Mouse (Mus musculus): ENCODE results near the gene Olfr1346. TPM values are rescaled to one million over a fixed set of nuclear protein-coding genes. Genes with fewer than 3 reads are reported as not detected.
"Not testable (repeated sequence)": the region's sequence is repeated elsewhere in the genome, so short reads cannot be mapped to it uniquely, and the experiment has no call there.

Gene Olfr1346
- total RNA-seq (2017): not detected in 2 replicates

DNA sequence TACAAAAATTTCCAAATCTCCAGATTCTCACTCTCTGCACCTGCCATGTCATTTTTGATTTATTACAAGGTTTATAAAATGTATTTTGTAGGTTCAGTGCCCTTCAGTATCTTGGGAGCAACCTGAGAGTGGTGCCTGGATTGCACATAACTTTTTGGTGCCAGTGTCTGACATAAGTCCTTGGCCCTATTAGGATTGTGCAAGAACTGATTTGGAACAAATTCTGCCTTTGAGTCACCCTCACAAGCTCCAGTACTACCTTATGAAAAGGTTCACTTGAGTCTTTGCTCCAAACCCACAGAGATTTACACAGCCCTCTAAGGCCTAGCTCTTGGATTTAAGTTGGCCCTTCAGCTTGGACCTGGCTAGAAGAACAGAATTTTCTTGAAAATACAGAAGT, at the start of gene Olfr1346:
Gene Olfr1346 (plus strand): TSS at position 151 of the 400 bp plus-strand sequence.
- ATAC-seq (ENCODE audit: extremely low read depth, insufficient number of reproducible peaks, low FRiP score, poor library complexity, severe bottlenecking): no peak

DNA sequence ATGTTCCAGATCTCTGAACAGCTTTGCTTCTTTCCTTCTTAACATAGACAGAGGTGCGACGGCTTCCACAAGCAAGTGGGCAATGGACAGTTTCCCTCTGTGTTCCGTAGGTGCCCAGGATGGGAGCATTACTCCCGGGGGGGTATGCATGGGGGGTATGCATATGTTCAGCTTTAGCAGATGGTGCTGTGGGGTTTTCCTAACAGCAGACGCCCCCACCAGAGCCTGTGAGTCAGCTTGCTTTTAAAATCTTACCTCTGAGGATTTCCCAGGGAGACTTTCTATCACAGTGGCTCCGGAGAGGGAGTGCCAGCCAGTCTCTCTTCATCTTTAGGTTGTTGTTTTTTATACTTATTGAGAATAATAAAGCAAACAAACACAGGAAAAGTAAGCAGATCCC, 47.0 kb upstream of the Olfr1346 start:
- no peak for ATAC-seq (ENCODE audit: extremely low read depth, insufficient number of reproducible peaks, low FRiP score, poor library complexity, severe bottlenecking)

DNA sequence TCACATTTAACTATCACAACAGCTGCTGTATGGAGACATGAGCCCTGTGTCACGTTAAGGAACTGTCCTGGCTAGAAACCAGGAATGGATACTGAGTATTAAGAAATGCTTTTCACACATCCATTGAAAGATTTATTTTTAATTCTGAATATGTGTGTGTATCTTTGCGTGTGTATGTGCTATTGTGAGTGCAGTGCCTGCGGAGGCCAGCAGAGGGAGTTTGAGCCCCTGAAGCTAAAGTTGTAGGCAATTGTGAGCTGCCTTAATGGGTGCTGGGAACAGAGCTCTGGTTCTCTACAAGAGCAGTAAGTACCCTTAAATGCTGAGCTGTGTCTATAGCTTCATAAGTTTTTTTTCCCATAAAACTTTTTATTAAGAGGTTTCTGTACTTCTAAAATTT, 37.5 kb upstream of the Olfr1346 start:
- no peak for ATAC-seq (ENCODE audit: extremely low read depth, insufficient number of reproducible peaks, low FRiP score, poor library complexity, severe bottlenecking)

DNA sequence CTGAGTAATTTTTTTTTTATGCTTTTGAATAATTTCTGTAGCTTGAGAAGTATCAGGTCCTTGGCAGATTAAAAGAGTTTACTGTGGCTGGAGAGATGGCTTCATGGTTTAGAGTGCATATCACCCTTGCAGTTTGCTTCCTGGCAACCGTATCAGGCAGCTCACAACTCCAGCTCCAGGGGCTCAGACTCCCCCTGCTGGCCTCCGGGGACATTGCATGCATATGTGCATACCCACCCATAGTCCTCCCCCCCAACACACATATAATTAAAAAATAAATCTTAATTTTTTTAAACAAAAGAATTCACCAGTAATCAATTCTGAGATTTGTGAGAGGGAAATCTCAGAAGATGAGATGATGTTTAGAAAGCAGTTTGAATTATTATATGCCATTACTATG, 36.6 kb upstream of the Olfr1346 start:
- peak; percentile 48; the same call in 1 of the 2 replicates for ATAC-seq (ENCODE audit: extremely low read depth, insufficient number of reproducible peaks, low FRiP score, poor library complexity, severe bottlenecking)

DNA sequence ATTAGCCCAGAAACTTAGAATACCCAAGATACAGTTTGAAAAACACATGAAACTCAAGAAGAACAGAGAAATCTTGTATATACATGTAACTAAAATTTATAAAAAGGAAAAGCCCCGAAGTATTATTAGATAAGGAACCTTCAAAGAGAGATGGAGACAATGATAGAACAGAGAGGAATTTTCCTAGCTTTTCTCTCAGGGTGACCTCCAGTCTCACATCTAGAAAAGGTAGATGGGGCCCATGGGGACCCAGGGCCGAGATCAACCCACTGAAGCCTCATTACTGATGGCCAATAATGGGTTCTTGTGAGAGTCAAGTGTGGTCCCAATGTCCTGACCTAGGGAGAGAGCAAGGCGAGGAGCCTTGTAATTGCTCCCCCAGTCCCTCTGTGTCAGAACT, 28.5 kb upstream of the Olfr1346 start, which contains the start of gene Olfr1344:
Gene Olfr1344 (plus strand): TSS at position 301 of the 400 bp plus-strand sequence.
- no peak for ATAC-seq (ENCODE audit: extremely low read depth, insufficient number of reproducible peaks, low FRiP score, poor library complexity, severe bottlenecking)

DNA sequence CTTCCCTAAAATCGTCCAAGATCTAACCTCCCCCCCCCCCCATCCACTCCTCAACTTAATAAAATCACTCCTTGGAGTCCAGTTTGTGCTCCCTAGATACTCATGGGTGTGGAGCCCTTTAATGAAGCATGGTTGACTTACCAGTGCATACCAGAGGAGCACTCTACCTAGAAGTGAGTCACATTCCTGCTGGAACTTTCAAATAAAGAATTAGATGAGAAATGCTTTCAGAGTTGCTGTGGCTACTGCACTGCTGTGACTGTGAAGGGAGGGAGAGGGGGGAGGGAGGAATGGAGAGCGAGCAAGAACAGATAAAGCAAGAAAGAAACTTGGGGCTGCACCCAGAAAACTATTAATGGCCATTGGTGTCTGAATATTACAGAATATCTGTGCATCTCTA, 25.7 kb upstream of the Olfr1346 start:
- no peak for ATAC-seq (ENCODE audit: extremely low read depth, insufficient number of reproducible peaks, low FRiP score, poor library complexity, severe bottlenecking)

DNA sequence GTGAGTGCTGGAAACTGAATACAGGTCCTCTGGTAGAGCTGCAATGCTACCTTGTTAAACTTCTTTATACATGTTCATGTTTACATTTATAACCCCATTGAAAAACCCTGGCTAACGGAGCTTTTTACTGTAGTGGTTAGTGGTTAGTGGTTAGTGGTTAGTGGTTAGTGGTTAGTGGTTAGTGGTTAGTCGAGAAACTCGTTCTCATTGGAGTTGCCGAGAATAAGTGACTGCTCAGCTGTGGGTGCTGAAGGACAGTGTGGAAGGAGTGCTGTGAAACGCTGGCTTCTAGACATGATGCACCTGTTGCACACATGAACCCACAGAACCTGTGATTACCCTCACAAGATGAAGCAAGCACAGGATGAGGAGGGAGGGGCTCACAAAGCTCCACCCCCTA, 19.1 kb upstream of the Olfr1346 start:
- no peak for ATAC-seq (ENCODE audit: extremely low read depth, insufficient number of reproducible peaks, low FRiP score, poor library complexity, severe bottlenecking)

DNA sequence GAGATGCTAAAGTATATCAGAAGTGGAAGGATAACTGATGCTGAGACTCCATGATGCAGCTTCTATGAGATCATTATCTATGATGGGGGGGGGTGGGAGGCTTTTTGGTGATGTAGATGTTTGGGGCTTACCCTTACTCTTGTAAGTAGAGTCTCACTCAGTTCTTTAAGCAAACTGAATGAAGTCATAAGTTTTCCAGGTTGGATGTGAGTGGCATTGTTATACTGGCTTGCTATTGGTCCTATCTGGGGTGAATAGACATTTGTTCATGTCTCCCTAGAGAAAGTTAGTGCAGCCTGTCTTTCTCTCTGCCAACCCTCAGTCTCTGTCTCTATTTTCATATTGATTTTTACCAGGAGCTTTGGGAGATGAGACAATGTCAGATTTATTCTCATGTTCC, 11.0 kb upstream of the Olfr1346 start, which contains the start of gene Olfr1336:
Gene Olfr1336 (plus strand): TSS at position 301 of the 400 bp plus-strand sequence.
- ATAC-seq (ENCODE audit: extremely low read depth, insufficient number of reproducible peaks, low FRiP score, poor library complexity, severe bottlenecking): no peak

DNA sequence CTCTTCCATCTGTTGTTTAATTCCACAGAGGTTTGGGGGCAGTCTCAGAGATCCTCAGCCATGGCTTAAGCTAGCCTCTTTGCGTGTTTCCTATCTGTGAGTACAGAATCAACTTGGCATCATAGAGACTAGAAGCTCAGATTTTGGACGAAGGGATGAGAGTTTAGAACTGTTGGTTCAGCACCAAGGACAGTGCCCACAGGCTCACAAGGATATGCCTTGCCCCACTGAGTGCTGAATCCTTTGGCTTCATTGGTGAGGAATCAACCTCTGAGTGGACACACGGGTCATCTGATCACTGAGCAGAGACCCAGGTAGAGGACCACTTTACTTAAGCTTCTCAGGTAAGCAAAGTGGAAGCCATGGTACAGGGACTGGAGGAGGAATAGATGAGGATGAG, 10.5 kb upstream of the Olfr1346 start:
- ATAC-seq (ENCODE audit: extremely low read depth, insufficient number of reproducible peaks, low FRiP score, poor library complexity, severe bottlenecking): no peak

DNA sequence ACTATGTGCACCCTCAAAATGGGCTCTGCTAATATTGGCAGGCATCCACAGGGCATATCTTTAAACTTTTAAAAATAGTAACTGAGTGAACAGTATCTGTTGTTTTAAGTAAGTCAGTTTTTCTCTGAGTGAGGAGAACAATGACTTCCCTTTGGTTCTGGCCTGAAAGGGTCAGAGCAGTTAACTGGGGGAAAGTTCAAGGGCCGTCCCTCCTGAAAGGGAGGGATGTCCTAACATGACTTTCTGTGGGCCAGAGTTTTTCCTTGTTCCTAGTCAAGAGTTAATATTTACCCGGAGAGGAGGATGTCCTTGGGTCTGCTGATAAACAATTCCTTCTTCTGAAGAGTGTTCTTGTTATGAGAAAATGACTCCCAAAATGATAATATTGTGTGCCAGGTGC, 10.7 kb downstream of the Olfr1346 start:
- not testable (repeated sequence) for ATAC-seq (ENCODE audit: extremely low read depth, insufficient number of reproducible peaks, low FRiP score, poor library complexity, severe bottlenecking)

DNA sequence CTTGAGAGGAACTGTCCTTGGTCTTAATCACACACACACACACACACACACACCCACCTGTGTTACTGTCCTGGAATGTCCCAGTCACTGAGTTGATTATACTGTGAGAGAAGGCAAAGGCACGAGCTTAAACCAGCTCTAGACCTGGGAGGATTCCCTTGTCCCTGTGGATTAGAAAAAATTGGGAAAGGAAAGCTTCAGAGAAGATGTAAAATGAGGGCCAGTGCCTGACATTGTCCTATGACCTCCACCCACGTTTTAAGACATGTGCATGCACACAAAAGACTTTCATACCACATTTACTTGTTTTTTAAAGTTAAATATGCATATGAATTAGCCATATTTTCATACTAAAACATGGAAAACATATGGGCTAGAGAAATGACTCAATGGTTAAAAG, 19.9 kb downstream of the Olfr1346 start, which contains the start of gene Olfr5:
Gene Olfr5 (minus strand): TSS at position 101 of the 400 bp plus-strand sequence.
- ATAC-seq (ENCODE audit: extremely low read depth, insufficient number of reproducible peaks, low FRiP score, poor library complexity, severe bottlenecking): no peak

DNA sequence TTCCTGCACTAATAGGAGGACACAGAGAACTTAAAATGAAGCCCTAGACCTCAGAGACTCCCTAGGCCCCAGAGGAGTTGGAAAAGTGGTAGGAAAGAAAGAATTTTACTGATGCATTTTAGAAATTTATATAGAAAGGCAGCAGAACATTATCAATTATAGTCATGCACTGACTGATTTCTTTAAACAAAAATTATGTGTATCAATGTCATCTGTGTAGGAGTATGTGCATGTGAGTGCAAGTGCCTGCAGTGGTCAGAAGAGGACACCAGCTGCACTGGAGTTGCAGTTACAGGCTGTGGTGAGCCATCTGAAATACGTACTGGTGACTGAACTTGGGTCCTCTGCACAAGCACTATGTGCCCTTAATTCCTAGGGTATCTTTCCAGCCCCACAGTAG, 32.8 kb downstream of the Olfr1346 start, which contains the start of gene Olfr1347:
Gene Olfr1347 (minus strand): TSS at position 101 of the 400 bp plus-strand sequence.
- no peak for ATAC-seq (ENCODE audit: extremely low read depth, insufficient number of reproducible peaks, low FRiP score, poor library complexity, severe bottlenecking)

DNA sequence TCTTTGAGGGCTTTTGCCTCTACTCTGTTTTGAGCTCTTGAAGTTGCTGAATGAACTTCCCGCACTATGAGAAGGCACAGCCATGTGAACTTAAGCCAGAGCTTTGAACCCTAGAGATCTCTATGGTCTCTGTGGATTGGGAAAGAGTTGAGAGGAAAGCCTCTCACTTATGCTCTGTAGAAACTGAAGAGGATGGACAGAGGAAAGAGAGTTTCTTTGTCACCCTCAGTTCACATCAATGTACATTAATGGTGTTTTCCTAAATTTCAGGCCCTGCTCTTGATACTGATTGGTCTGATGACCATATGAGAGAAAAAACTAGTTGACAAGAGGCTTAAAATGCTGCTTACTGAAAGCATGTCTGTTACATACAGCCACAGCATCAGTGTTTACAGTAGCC, 41.7 kb downstream of the Olfr1346 start, which contains the start of gene Olfr1348:
Gene Olfr1348 (minus strand): TSS at position 101 of the 400 bp plus-strand sequence.
- no peak for ATAC-seq (ENCODE audit: extremely low read depth, insufficient number of reproducible peaks, low FRiP score, poor library complexity, severe bottlenecking)

DNA sequence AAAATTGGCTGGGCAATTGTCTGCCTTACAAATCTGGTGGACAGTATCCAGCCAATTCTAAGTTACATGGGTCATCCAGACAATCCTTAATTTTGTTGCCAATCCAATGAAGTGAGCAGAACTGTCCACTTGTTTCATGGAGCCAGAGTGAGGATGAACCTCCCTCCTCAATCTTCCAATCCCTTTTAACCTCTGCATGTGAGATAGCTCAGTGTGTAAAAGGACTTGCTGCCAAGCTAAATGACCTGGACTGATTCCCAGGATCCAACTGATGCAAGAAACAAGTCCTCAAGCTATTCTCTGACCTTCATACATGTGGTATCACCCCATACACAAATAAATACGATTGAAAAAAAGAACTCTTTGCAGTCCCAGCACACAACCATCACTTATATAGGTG, 54.8 kb downstream of the Olfr1346 start:
- no peak for ATAC-seq (ENCODE audit: extremely low read depth, insufficient number of reproducible peaks, low FRiP score, poor library complexity, severe bottlenecking)

DNA sequence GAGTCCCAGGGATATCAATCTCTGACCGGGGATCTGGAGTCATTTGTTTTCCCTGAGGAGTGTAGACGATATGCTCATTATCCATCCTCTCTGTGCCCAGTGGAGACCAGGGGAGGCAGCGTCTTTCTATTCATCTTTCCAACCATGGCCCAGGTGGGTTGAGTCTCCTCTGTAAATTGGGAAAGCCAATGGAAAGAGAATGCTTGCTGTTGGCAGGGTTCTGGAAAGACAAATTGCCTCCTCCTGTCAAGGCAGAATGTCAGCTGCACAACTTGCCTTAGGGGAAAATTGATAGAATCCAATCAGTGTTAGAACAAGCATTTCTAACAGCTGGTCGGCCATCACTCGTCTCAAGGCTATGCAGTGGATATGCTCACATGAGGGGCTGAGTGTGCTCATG, 55.9 kb downstream of the Olfr1346 start, which contains the start of gene Olfr1349:
Gene Olfr1349 (minus strand): TSS at position 101 of the 400 bp plus-strand sequence.
- ATAC-seq (ENCODE audit: extremely low read depth, insufficient number of reproducible peaks, low FRiP score, poor library complexity, severe bottlenecking): no peak

DNA sequence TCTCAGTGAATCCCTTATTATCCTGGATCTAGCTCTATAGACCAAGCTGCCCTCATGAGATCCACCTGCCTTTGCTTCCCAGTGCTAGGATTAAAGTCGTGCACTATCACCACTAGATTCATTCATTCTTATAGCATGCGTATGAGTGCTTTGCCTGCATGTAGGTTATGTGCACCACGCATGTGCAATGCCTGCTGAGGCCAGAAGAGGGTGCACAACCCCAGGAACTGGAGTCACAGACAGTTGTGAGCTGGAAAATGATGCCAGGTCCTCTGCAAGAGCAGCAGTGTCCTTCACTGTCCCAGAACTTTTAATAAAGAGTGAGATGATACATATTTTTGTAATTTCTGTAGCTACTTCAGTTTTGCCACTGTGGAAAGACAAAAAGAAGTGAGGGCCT, 58.1 kb downstream of the Olfr1346 start:
- ATAC-seq (ENCODE audit: extremely low read depth, insufficient number of reproducible peaks, low FRiP score, poor library complexity, severe bottlenecking): no peak

DNA sequence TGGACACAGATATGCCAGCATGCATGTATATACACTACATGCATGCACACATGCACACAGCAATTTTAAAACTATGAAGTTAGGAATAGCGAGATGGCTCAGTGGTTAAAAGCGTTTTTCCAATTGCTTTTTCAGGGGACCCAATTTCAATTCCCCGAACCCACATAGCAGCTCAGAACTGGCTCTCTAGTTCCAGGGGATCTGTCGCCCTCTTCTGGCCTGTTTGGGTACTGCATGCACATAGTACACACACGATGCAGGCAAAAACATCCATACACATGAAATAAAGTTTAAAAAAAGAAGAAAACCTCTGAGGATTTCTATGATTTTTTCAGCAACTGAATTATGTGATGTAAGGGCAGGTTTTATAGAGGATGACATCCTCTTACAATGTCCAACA, 59.2 kb downstream of the Olfr1346 start:
- no peak for ATAC-seq (ENCODE audit: extremely low read depth, insufficient number of reproducible peaks, low FRiP score, poor library complexity, severe bottlenecking)
